Mouse (Mus musculus): ENCODE measurements around the gene Dlg5. TPM values are rescaled to one million over a fixed set of nuclear protein-coding genes. Genes with fewer than 3 reads are reported as not detected.
A peak's percentile ranks its signal among the peaks of the same experiment; 100 is the strongest.

The Dlg5 gene
- polyA plus RNA-seq, 1 experiment = 16.5 TPM

DNA sequence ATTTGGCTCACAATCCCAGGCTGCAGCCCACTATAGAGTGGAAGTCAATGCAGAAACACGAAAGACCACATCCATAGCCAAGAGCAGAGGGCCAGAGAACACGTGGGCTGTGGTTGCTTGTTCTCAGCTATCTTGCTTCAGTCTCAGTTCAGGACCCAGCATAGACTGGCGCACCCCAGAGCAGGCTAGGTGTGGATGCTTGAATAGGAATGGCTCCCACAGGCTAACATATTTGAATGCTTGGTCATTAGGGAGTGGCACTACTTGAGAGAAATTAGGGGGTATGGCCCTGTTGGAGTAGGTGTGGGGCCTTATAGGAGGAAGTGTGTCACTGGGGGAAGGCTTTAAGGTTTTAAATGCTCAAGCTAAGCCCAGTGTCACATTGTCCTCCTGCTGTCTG is 62.8 kb downstream of the Dlg5 start:
- no peak overlapping the region for H3ac ChIP-seq (ENCODE audit: control insufficient read depth, insufficient read length)
- H3K4me3 ChIP-seq = no peak overlapping the region
- no peaks in the 10 kb centered on the region for H3K79me2 ChIP-seq (ENCODE audit: control insufficient read depth, insufficient read depth)
- H3K4me2 ChIP-seq (ENCODE audit: low read depth) = no peak overlapping the region
- TF ChIP-seq MYOD1 (IDR thresholded peaks at IDR 0.05; ENCODE audit: control insufficient read depth in 1 of 3, insufficient read length in 2 of 3, low read depth in 2 of 3) (no peak), TCF3 (IDR thresholded peaks at IDR 0.05; ENCODE audit: insufficient read length, low read depth) (no peak), E2F4 (IDR thresholded peaks at IDR 0.05; ENCODE audit: insufficient read depth) (no peak), USF1 (IDR thresholded peaks at IDR 0.05; ENCODE audit: low read depth) (no peak), POLR2A (IDR thresholded peaks at IDR 0.05; ENCODE audit: insufficient read length, low read depth) (no peak), MYOG (IDR thresholded peaks at IDR 0.05; ENCODE audit: control insufficient read depth in 1 of 3, insufficient read depth in 1 of 3, insufficient read length in 2 of 3, low read depth in 2 of 3) (no peak), MAX (IDR thresholded peaks at IDR 0.05; ENCODE audit: low read depth) (no peak), CEBPB (IDR thresholded peaks at IDR 0.05; ENCODE audit: insufficient read depth, poor library complexity, severe bottlenecking) (no peak), REST (IDR thresholded peaks at IDR 0.05; ENCODE audit: insufficient read depth, insufficient read length) (no peak), TCF12 (IDR thresholded peaks at IDR 0.05; ENCODE audit: insufficient read depth, poor library complexity, severe bottlenecking) (no peak), SRF (IDR thresholded peaks at IDR 0.05; ENCODE audit: control insufficient read depth, insufficient read length, low read depth) (no peak), POLR2AphosphoS2 (IDR thresholded peaks at IDR 0.05; ENCODE audit: insufficient read length, low read depth) (no peak)
- no peaks in the 10 kb centered on the region for H3K27me3 ChIP-seq (ENCODE audit: control insufficient read depth, insufficient read depth, insufficient read length)
- H3K36me3 ChIP-seq (ENCODE audit: control insufficient read depth, insufficient read depth) = no peaks in the 10 kb centered on the region

DNA sequence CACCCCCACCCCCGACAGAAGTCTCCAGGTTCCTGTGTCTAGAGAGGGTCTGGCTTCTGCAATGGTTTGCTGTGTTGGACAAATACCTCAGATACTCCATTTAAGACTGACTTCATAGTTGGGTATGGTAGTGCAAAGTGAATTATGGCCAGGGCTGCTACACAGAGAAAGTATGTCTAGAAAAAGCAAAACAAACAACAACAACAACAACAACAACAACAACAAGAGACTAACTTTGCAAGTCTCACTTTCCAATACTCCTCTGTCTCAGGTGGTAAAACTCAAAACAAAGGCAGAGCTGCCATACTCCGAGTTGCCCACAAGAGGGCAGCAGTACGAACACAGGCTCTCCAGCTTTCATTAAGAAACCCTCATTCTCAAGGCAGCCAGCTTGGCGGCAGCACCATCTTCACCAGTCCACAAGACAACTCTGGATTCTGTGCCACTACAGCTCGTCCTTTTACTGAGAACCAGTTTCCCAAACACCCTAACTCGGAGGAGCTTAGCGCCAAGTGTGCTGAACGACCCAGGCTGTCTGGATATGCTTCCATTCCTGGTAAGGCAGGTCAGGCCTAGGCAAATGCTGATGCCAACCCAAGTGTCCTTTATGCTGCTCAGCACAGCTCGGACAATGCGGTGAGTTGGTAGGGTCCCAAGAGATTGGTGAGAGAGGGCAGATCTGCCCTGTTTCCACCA is 63.8 kb downstream of the Dlg5 start:
- TF ChIP-seq CEBPB (IDR thresholded peaks at IDR 0.05; ENCODE audit: insufficient read depth, poor library complexity, severe bottlenecking) = no peak
- TF ChIP-seq USF1 (IDR thresholded peaks at IDR 0.05; ENCODE audit: low read depth) = no peak
- TF ChIP-seq POLR2AphosphoS2 (IDR thresholded peaks at IDR 0.05; ENCODE audit: insufficient read length, low read depth) = no peak
- TF ChIP-seq MYOG (IDR thresholded peaks at IDR 0.05; ENCODE audit: control insufficient read depth in 1 of 3, insufficient read depth in 1 of 3, insufficient read length in 2 of 3, low read depth in 2 of 3) = no peak
- TF ChIP-seq MAX (IDR thresholded peaks at IDR 0.05; ENCODE audit: low read depth) = no peak
- TF ChIP-seq MYOD1 (IDR thresholded peaks at IDR 0.05; ENCODE audit: control insufficient read depth in 1 of 3, insufficient read length in 2 of 3, low read depth in 2 of 3) = peak in 1 of 3 experiments; percentile 1
- no peak for TF ChIP-seq POLR2A (IDR thresholded peaks at IDR 0.05; ENCODE audit: insufficient read length, low read depth)
- Histone ChIP-seq H3K79me2 (ENCODE audit: control insufficient read depth, insufficient read depth) (no peaks in the 10 kb centered on the region), H3K4me3 (no peak overlapping the region), H3K36me3 (ENCODE audit: control insufficient read depth, insufficient read depth) (no peaks in the 10 kb centered on the region), H3K27me3 (ENCODE audit: control insufficient read depth, insufficient read depth, insufficient read length) (no peaks in the 10 kb centered on the region), H3K4me2 (ENCODE audit: low read depth) (no peak overlapping the region), H3ac (ENCODE audit: control insufficient read depth, insufficient read length) (no peak overlapping the region)

DNA sequence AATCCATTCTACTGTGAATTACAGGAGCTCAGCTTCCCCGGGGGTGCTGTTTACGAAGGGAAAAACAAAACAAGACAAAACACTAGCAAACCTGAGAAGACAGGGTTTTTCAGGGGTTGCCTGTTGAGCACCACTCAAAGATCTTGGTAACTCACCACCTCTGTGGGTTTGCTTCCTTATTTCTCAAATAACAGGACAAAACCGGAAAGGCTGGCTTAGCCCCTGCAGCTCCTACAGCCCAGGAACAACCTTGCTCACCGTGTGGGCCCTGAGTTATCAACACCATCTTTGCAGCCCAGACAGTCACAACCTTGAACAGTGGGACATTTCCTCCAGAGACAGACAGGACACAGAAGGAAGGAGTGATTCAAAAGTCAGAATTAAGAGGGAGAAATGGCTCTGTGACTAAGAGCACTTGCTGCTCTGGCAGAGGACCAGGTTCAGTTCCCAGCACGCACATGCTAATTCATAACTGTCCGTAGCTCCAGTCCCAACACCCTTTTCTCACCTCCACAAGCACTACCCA is 66.2 kb downstream of the Dlg5 start:
- no peaks in the 10 kb centered on the region for H3K79me2 ChIP-seq (ENCODE audit: control insufficient read depth, insufficient read depth)
- H3K27me3 ChIP-seq (ENCODE audit: control insufficient read depth, insufficient read depth, insufficient read length) = no peaks in the 10 kb centered on the region

DNA sequence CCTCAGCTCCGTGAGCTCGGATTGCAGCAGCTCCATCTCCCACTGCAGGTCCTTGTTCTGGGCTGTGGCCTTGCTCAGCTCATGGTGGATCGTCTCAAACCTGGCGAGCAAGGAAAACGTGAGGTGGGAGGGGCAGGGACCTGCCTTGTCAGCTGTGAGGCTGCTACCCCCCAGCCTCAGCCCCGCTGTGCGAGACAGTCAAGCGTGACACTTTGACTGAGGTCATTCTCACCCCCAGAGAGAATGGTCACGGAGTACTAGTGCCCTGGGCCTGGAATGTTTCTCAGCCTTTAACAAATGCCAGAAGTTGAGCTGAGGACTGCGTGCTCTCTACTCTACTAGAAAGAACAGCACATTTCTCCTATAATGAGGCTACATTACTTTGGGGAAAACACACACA is 69.1 kb downstream of the Dlg5 start:
- Histone ChIP-seq H3K79me2 (ENCODE audit: control insufficient read depth, insufficient read depth) (no peaks in the 10 kb centered on the region), H3ac (ENCODE audit: control insufficient read depth, insufficient read length) (no peak overlapping the region), H3K36me3 (ENCODE audit: control insufficient read depth, insufficient read depth) (no peaks in the 10 kb centered on the region), H3K4me2 (ENCODE audit: low read depth) (no peak overlapping the region), H3K27me3 (ENCODE audit: control insufficient read depth, insufficient read depth, insufficient read length) (no peaks in the 10 kb centered on the region), H3K4me3 (no peak overlapping the region)
- no peak for TF ChIP-seq TCF3 (IDR thresholded peaks at IDR 0.05; ENCODE audit: insufficient read length, low read depth)
- no peak for TF ChIP-seq MAX (IDR thresholded peaks at IDR 0.05; ENCODE audit: low read depth)
- no peak for TF ChIP-seq USF1 (IDR thresholded peaks at IDR 0.05; ENCODE audit: low read depth)
- no peak for TF ChIP-seq POLR2AphosphoS2 (IDR thresholded peaks at IDR 0.05; ENCODE audit: insufficient read length, low read depth)
- TF ChIP-seq E2F4 (IDR thresholded peaks at IDR 0.05; ENCODE audit: insufficient read depth) = no peak
- no peak for TF ChIP-seq TCF12 (IDR thresholded peaks at IDR 0.05; ENCODE audit: insufficient read depth, poor library complexity, severe bottlenecking)
- no peak for TF ChIP-seq MYOD1 (IDR thresholded peaks at IDR 0.05; ENCODE audit: control insufficient read depth in 1 of 3, insufficient read length in 2 of 3, low read depth in 2 of 3)
- no peak for TF ChIP-seq MYOG (IDR thresholded peaks at IDR 0.05; ENCODE audit: control insufficient read depth in 1 of 3, insufficient read depth in 1 of 3, insufficient read length in 2 of 3, low read depth in 2 of 3)

More for the DNA sequence above, 66.2 kb downstream of the Dlg5 start:
- Histone ChIP-seq H3K4me2 (ENCODE audit: low read depth) (no peak overlapping the region), H3K4me3 (no peak overlapping the region), H3ac (ENCODE audit: control insufficient read depth, insufficient read length) (no peak overlapping the region), H3K36me3 (ENCODE audit: control insufficient read depth, insufficient read depth) (no peaks in the 10 kb centered on the region)
- TF ChIP-seq USF1 (IDR thresholded peaks at IDR 0.05; ENCODE audit: low read depth) (no peak), MYOG (IDR thresholded peaks at IDR 0.05; ENCODE audit: control insufficient read depth in 1 of 3, insufficient read depth in 1 of 3, insufficient read length in 2 of 3, low read depth in 2 of 3) (no peak), POLR2A (IDR thresholded peaks at IDR 0.05; ENCODE audit: insufficient read length, low read depth) (no peak), CEBPB (IDR thresholded peaks at IDR 0.05; ENCODE audit: insufficient read depth, poor library complexity, severe bottlenecking) (no peak), MYOD1 (IDR thresholded peaks at IDR 0.05; ENCODE audit: control insufficient read depth in 1 of 3, insufficient read length in 2 of 3, low read depth in 2 of 3) (no peak), TCF3 (IDR thresholded peaks at IDR 0.05; ENCODE audit: insufficient read length, low read depth) (no peak), E2F4 (IDR thresholded peaks at IDR 0.05; ENCODE audit: insufficient read depth) (no peak), SRF (IDR thresholded peaks at IDR 0.05; ENCODE audit: control insufficient read depth, insufficient read length, low read depth) (no peak)

DNA sequence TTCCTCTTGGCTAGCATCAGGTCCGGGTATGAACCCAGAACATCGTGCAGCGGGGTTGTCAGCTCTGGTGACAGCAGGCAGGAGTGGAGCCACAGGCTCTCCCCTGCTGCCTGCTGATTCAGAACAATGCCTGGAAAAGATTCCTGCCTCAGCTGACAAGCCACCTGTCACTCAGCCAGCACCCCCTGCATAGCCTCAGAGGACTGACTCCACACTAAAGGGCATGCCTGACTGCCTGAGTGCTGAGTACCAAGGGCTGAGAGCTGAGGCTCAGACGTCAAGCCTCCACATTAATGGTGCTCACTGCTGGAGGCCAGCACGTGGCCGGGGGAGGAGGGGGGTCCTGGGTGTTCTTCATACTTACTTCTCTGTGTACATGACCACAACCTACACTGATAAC is 72.4 kb downstream of the Dlg5 start:
- TF ChIP-seq TCF12 (IDR thresholded peaks at IDR 0.05; ENCODE audit: insufficient read depth, poor library complexity, severe bottlenecking) (no peak), MYOG (IDR thresholded peaks at IDR 0.05; ENCODE audit: control insufficient read depth in 1 of 3, insufficient read depth in 1 of 3, insufficient read length in 2 of 3, low read depth in 2 of 3) (peak in 1 of 3 experiments; percentile 3), MYOD1 (IDR thresholded peaks at IDR 0.05; ENCODE audit: control insufficient read depth in 1 of 3, insufficient read length in 2 of 3, low read depth in 2 of 3) (peak in 1 of 3 experiments; percentile 35)
- no peaks in the 10 kb centered on the region for H3K27me3 ChIP-seq (ENCODE audit: control insufficient read depth, insufficient read depth, insufficient read length)
- H3K79me2 ChIP-seq (ENCODE audit: control insufficient read depth, insufficient read depth) = no peaks in the 10 kb centered on the region
- peaks cover 7% of the 10 kb centered on the region for H3K36me3 ChIP-seq (ENCODE audit: control insufficient read depth, insufficient read depth)
- no peak overlapping the region for H3ac ChIP-seq (ENCODE audit: control insufficient read depth, insufficient read length)
- H3K4me3 ChIP-seq = no peak overlapping the region
- no peak overlapping the region for H3K4me2 ChIP-seq (ENCODE audit: low read depth)

Data from myocyte (in vitro differentiated cells).